Mouse (Mus musculus): Measurements from ENCODE around the gene Atxn7l2. TPM values are rescaled to one million over a fixed set of nuclear protein-coding genes. Genes with fewer than 3 reads are reported as not detected.

The Atxn7l2 gene
- polyA plus RNA-seq, 1 experiment = 2.7 TPM

GRCm38 (mm10) chr3:108211845-108212244 lies 1.1 kb upstream of the Atxn7l2 start:
- TF ChIP-seq E2F4 (IDR thresholded peaks at IDR 0.05; ENCODE audit: insufficient read depth) = no peak
- Histone ChIP-seq H3K4me2 (ENCODE audit: low read depth) (no peak overlapping the region), H3K36me3 (ENCODE audit: control insufficient read depth, insufficient read depth) (no peaks in the 10 kb centered on the region), H3ac (ENCODE audit: control insufficient read depth, insufficient read length) (no peak overlapping the region), H3K27me3 (ENCODE audit: control insufficient read depth, insufficient read depth, insufficient read length) (peaks cover 10% of the 10 kb centered on the region), H3K4me3 (peak overlapping the region; percentile 84), H3K79me2 (ENCODE audit: control insufficient read depth, insufficient read depth) (peaks cover 6% of the 10 kb centered on the region)

GRCm38 (mm10) chr3:108209946-108210770 lies 576 bp downstream of the Atxn7l2 start:
- H3K27me3 ChIP-seq (ENCODE audit: control insufficient read depth, insufficient read depth, insufficient read length) = no peaks in the 10 kb centered on the region
- peaks cover 6% of the 10 kb centered on the region for H3K79me2 ChIP-seq (ENCODE audit: control insufficient read depth, insufficient read depth)
- H3K4me3 ChIP-seq = peak overlapping the region; percentile 84
- H3K36me3 ChIP-seq (ENCODE audit: control insufficient read depth, insufficient read depth) = peaks cover 6% of the 10 kb centered on the region
- TF ChIP-seq MYOD1 (IDR thresholded peaks at IDR 0.05; ENCODE audit: control insufficient read depth in 1 of 3, insufficient read length in 2 of 3, low read depth in 2 of 3) (peak in 1 of 3 experiments; percentile 27), POLR2AphosphoS2 (IDR thresholded peaks at IDR 0.05; ENCODE audit: insufficient read length, low read depth) (peak; percentile 69), USF1 (IDR thresholded peaks at IDR 0.05; ENCODE audit: low read depth) (no peak), POLR2A (IDR thresholded peaks at IDR 0.05; ENCODE audit: insufficient read length, low read depth) (peak; percentile 87), SRF (IDR thresholded peaks at IDR 0.05; ENCODE audit: control insufficient read depth, insufficient read length, low read depth) (peak; percentile 47), MYOG (IDR thresholded peaks at IDR 0.05; ENCODE audit: control insufficient read depth in 1 of 3, insufficient read depth in 1 of 3, insufficient read length in 2 of 3, low read depth in 2 of 3) (peak in 2 of 3 experiments; percentile 18 to 36), REST (IDR thresholded peaks at IDR 0.05; ENCODE audit: insufficient read depth, insufficient read length) (no peak)
- H3ac ChIP-seq (ENCODE audit: control insufficient read depth, insufficient read length) = peak overlapping the region; percentile 35
- peak overlapping the region; percentile 92 for H3K4me2 ChIP-seq (ENCODE audit: low read depth)

- Histone ChIP-seq H3K4me2 (ENCODE audit: low read depth) (peak overlapping the region; percentile 88), H3K36me3 (ENCODE audit: control insufficient read depth, insufficient read depth) (peaks cover 9% of the 10 kb centered on the region), H3ac (ENCODE audit: control insufficient read depth, insufficient read length) (peak overlapping the region; percentile 35), H3K27me3 (ENCODE audit: control insufficient read depth, insufficient read depth, insufficient read length) (no peaks in the 10 kb centered on the region), H3K79me2 (ENCODE audit: control insufficient read depth, insufficient read depth) (peaks cover 6% of the 10 kb centered on the region), H3K4me3 (peak overlapping the region; percentile 84)
- no peak for TF ChIP-seq MYOD1 (IDR thresholded peaks at IDR 0.05; ENCODE audit: control insufficient read depth in 1 of 3, insufficient read length in 2 of 3, low read depth in 2 of 3)
- no peak for TF ChIP-seq E2F4 (IDR thresholded peaks at IDR 0.05; ENCODE audit: insufficient read depth)
- TF ChIP-seq MYOG (IDR thresholded peaks at IDR 0.05; ENCODE audit: control insufficient read depth in 1 of 3, insufficient read depth in 1 of 3, insufficient read length in 2 of 3, low read depth in 2 of 3) = no peak
- no peak for TF ChIP-seq MAX (IDR thresholded peaks at IDR 0.05; ENCODE audit: low read depth)
- TF ChIP-seq USF1 (IDR thresholded peaks at IDR 0.05; ENCODE audit: low read depth) = no peak
- no peak for TF ChIP-seq POLR2A (IDR thresholded peaks at IDR 0.05; ENCODE audit: insufficient read length, low read depth)
- TF ChIP-seq TCF12 (IDR thresholded peaks at IDR 0.05; ENCODE audit: insufficient read depth, poor library complexity, severe bottlenecking) = no peak
- no peak for TF ChIP-seq REST (IDR thresholded peaks at IDR 0.05; ENCODE audit: insufficient read depth, insufficient read length)
- no peak for TF ChIP-seq SRF (IDR thresholded peaks at IDR 0.05; ENCODE audit: control insufficient read depth, insufficient read length, low read depth)
- TF ChIP-seq CEBPB (IDR thresholded peaks at IDR 0.05; ENCODE audit: insufficient read depth, poor library complexity, severe bottlenecking) = no peak
- no peak for TF ChIP-seq TCF3 (IDR thresholded peaks at IDR 0.05; ENCODE audit: insufficient read length, low read depth)
- TF ChIP-seq POLR2AphosphoS2 (IDR thresholded peaks at IDR 0.05; ENCODE audit: insufficient read length, low read depth) = no peak
These were observed 1.2 kb downstream of the Atxn7l2 start for GRCm38 (mm10) chr3:108209536-108209935.

- Histone ChIP-seq H3K36me3 (ENCODE audit: control insufficient read depth, insufficient read depth) (peaks cover 11% of the 10 kb centered on the region), H3K4me3 (peak overlapping the region; percentile 84), H3K27me3 (ENCODE audit: control insufficient read depth, insufficient read depth, insufficient read length) (no peaks in the 10 kb centered on the region), H3K4me2 (ENCODE audit: low read depth) (peak overlapping the region; percentile 88), H3K79me2 (ENCODE audit: control insufficient read depth, insufficient read depth) (peaks cover 6% of the 10 kb centered on the region), H3ac (ENCODE audit: control insufficient read depth, insufficient read length) (no peak overlapping the region)
- no peak for TF ChIP-seq POLR2AphosphoS2 (IDR thresholded peaks at IDR 0.05; ENCODE audit: insufficient read length, low read depth)
- TF ChIP-seq SRF (IDR thresholded peaks at IDR 0.05; ENCODE audit: control insufficient read depth, insufficient read length, low read depth) = no peak
- TF ChIP-seq CEBPB (IDR thresholded peaks at IDR 0.05; ENCODE audit: insufficient read depth, poor library complexity, severe bottlenecking) = no peak
- TF ChIP-seq MAX (IDR thresholded peaks at IDR 0.05; ENCODE audit: low read depth) = no peak
- no peak for TF ChIP-seq TCF12 (IDR thresholded peaks at IDR 0.05; ENCODE audit: insufficient read depth, poor library complexity, severe bottlenecking)
- TF ChIP-seq POLR2A (IDR thresholded peaks at IDR 0.05; ENCODE audit: insufficient read length, low read depth) = no peak
- TF ChIP-seq E2F4 (IDR thresholded peaks at IDR 0.05; ENCODE audit: insufficient read depth) = no peak
- no peak for TF ChIP-seq TCF3 (IDR thresholded peaks at IDR 0.05; ENCODE audit: insufficient read length, low read depth)
- no peak for TF ChIP-seq REST (IDR thresholded peaks at IDR 0.05; ENCODE audit: insufficient read depth, insufficient read length)
- TF ChIP-seq MYOG (IDR thresholded peaks at IDR 0.05; ENCODE audit: control insufficient read depth in 1 of 3, insufficient read depth in 1 of 3, insufficient read length in 2 of 3, low read depth in 2 of 3) = no peak
- TF ChIP-seq MYOD1 (IDR thresholded peaks at IDR 0.05; ENCODE audit: control insufficient read depth in 1 of 3, insufficient read length in 2 of 3, low read depth in 2 of 3) = no peak
- TF ChIP-seq USF1 (IDR thresholded peaks at IDR 0.05; ENCODE audit: low read depth) = no peak
These were observed 1.7 kb downstream of the Atxn7l2 start for GRCm38 (mm10) chr3:108209001-108209400.

All from myocyte (in vitro differentiated cells).